Mouse (Mus musculus): ENCODE measurements at regions not wholly inside any gene's neighbourhood (a gene's known extent, or its start where the extent isn't known, plus 50 kb on each side); places are given as distances from the start of the nearest gene placed in this dataset.

- in situ Hi-C loops (cut with MboI, MseI), result loop anchor here in 1 of 2 experiments (10.0 kb wide), 1 partner anchor 1943 kb away; no protein-coding TSS in a partner anchor
These were observed 152.3 kb downstream of the Dkk2 start for GRCm38 (mm10) chr3:132237344-132237743.

- in situ Hi-C loops (cut with MboI, MseI), result no loop called here
These were observed 172.7 kb downstream of the Dkk2 start for GRCm38 (mm10) chr3:132257834-132258233.

GRCm38 (mm10) chr3:132269641-132270040 is 184.5 kb downstream of the Dkk2 start:
- in situ Hi-C loops (cut with MboI, MseI), result no loop called here

GRCm38 (mm10) chr3:132274786-132275185 is 189.7 kb downstream of the Dkk2 start:
- in situ Hi-C loops (cut with MboI, MseI), result no loop called here

- in situ Hi-C loops (cut with MboI, MseI), result no loop called here
These were observed 192.7 kb downstream of the Dkk2 start for GRCm38 (mm10) chr3:132277771-132278170.

- in situ Hi-C loops (cut with MboI, MseI), result no loop called here
These were observed 202.6 kb downstream of the Dkk2 start for GRCm38 (mm10) chr3:132287714-132288113.

- in situ Hi-C loops (cut with MboI, MseI), result no loop called here
These were observed 241.9 kb downstream of the Dkk2 start for GRCm38 (mm10) chr3:132326961-132327360.

- in situ Hi-C loops (cut with MboI, MseI), result no loop called here
These were observed 258.5 kb downstream of the Dkk2 start for GRCm38 (mm10) chr3:132343625-132344024.

GRCm38 (mm10) chr3:132345856-132346255 is 260.8 kb downstream of the Dkk2 start:
- in situ Hi-C loops (cut with MboI, MseI), result no loop called here

GRCm38 (mm10) chr3:132349602-132350001 is 264.5 kb downstream of the Dkk2 start:
- in situ Hi-C loops (cut with MboI, MseI), result no loop called here

- in situ Hi-C loops (cut with MboI, MseI), result no loop called here
These were observed 268.1 kb downstream of the Dkk2 start for GRCm38 (mm10) chr3:132353204-132353603.

- in situ Hi-C loops (cut with MboI, MseI), result no loop called here
These were observed 270.0 kb upstream of the Gimd1 start for GRCm38 (mm10) chr3:132359596-132359995.

GRCm38 (mm10) chr3:132375579-132375978 is 254.0 kb upstream of the Gimd1 start:
- in situ Hi-C loops (cut with MboI, MseI), result no loop called here

- in situ Hi-C loops (cut with MboI, MseI), result loop anchor here in 1 of 2 experiments (10.0 kb wide), 1 partner anchor 1537 kb away; no protein-coding TSS in a partner anchor
These were observed 211.9 kb upstream of the Gimd1 start for GRCm38 (mm10) chr3:132417742-132418141.

- in situ Hi-C loops (cut with MboI, MseI), result no loop called here
These were observed 203.6 kb upstream of the Gimd1 start for GRCm38 (mm10) chr3:132425819-132426671.

- in situ Hi-C loops (cut with MboI, MseI), result no loop called here
These were observed 202.4 kb upstream of the Gimd1 start for GRCm38 (mm10) chr3:132427244-132427643.

- in situ Hi-C loops (cut with MboI, MseI), result no loop called here
These were observed 201.5 kb upstream of the Gimd1 start for GRCm38 (mm10) chr3:132428148-132428547.

- in situ Hi-C loops (cut with MboI, MseI), result no loop called here
These were observed 197.8 kb upstream of the Gimd1 start for GRCm38 (mm10) chr3:132431805-132432204.

GRCm38 (mm10) chr3:132441226-132441625 is 188.4 kb upstream of the Gimd1 start:
- in situ Hi-C loops (cut with MboI, MseI), result no loop called here

- in situ Hi-C loops (cut with MboI, MseI), result no loop called here
These were observed 175.7 kb upstream of the Gimd1 start for GRCm38 (mm10) chr3:132453927-132454326.

- in situ Hi-C loops (cut with MboI, MseI), result no loop called here
These were observed 167.2 kb upstream of the Gimd1 start for GRCm38 (mm10) chr3:132462348-132462959.

GRCm38 (mm10) chr3:132471070-132471469 is 158.6 kb upstream of the Gimd1 start:
- in situ Hi-C loops (cut with MboI, MseI), result no loop called here

- in situ Hi-C loops (cut with MboI, MseI), result no loop called here
These were observed 151.9 kb upstream of the Gimd1 start for GRCm38 (mm10) chr3:132477768-132478167.
